Mouse (Mus musculus) intestine, postnatal 0 days (tissue): Measurements from ENCODE around the gene Tbkbp1. TPM values are rescaled to one million over a fixed set of nuclear protein-coding genes. Genes with fewer than 3 reads are reported as not detected.

Experiments
- ATAC-seq: fragments of 200-750 bp; cut with Nextera tagmentation; 2 replicates; pipeline ENCODE4 v1.8.0; 2017; ENCODE audit warnings: mild to moderate bottlenecking, moderate TSS enrichment, moderate library complexity
- H3K27ac ChIP-seq: fragments of 300-500 bp; sonication (generic); 2 replicates; pipeline ENCODE4 v1.5.1; 2014; ENCODE audit warnings: mild to moderate bottlenecking, low read depth, low read length, moderate library complexity
- H3K27me3 ChIP-seq: fragments of 300-500 bp; sonication (generic); replicated peaks from 2 replicates; pipeline ENCODE4 v1.6.1; 2014; ENCODE audit warnings: low read length, mixed read lengths; ENCODE audit not compliant: control insufficient read depth, insufficient read depth
- H3K36me3 ChIP-seq: fragments of 300-500 bp; sonication (generic); 2 replicates; pipeline ENCODE4 v1.6.1; 2014; ENCODE audit warnings: mild to moderate bottlenecking, moderate library complexity; ENCODE audit not compliant: control insufficient read depth, insufficient read depth
- H3K4me1 ChIP-seq: fragments of 300-500 bp; sonication (generic); replicated peaks from 2 replicates; pipeline ENCODE4 v1.6.1; 2014; ENCODE audit warnings: antibody characterized with exemption, low read length, mixed read lengths; ENCODE audit not compliant: control insufficient read depth, insufficient read depth
- H3K4me2 ChIP-seq: fragments of 300-500 bp; sonication (generic); replicated peaks from 2 replicates; pipeline ENCODE4 v1.6.1; 2014; ENCODE audit warnings: low read depth, mild to moderate bottlenecking, moderate library complexity
- H3K4me3 ChIP-seq: fragments of 300-500 bp; sonication (generic); 2 replicates; pipeline ENCODE4 v1.5.1; 2014; ENCODE audit warnings: low read depth, low read length
- H3K9ac ChIP-seq: fragments of 300-500 bp; sonication (generic); 2 replicates; pipeline ENCODE4 v1.6.1; 2014; ENCODE audit warnings: mild to moderate bottlenecking, low read depth, low read length
- H3K9me3 ChIP-seq: fragments of 300-500 bp; sonication (generic); 2 replicates; pipeline ENCODE4 v1.6.1; 2016; ENCODE audit warnings: mixed run types; ENCODE audit not compliant: control insufficient read depth
- CTCF ChIP-seq: sonication (generic); IDR thresholded peaks from 2 replicates; pipeline ENCODE4 v1.5.1; 2016; ENCODE audit warnings: low read depth, mild to moderate bottlenecking, control low read depth, antibody characterized with exemption, moderate library complexity
- WGBS: fragments of 180-500 bp; shearing (Covaris S2); extraction: QIAGEN DNeasy Blood & Tissue Kit; methylation state at CpG from one replicate; pipeline ENCODE4 v1.1.7; 2014; 5-methylcytosine and 5-hydroxymethylcytosine counted together
- polyA plus RNA-seq: library from polyadenylated mRNA; unstranded; fragments of >200 nt; fragmentation: Nextera tagmentation; extraction: Ambion mirVana; gene quantifications from 2 replicates; pipeline ENCODE4 v1.2.1, GENCODE M21; 2015

Tbkbp1 gene
- polyA plus RNA-seq, 1 experiment from 2014 or later, result 1.7 TPM

- Histone ChIP-seq H3K27me3 (no peaks in the 10 kb centered on the region), H3K9ac (peak overlapping the region; percentile 76), H3K4me3 (peak overlapping the region; percentile 92), H3K4me2 (peak overlapping the region; percentile 85), H3K36me3 (peaks cover 27% of the 10 kb centered on the region), H3K4me1 (no peaks in the 10 kb centered on the region; the same call in 1 of the 2 replicates), H3K9me3 (no peaks in the 10 kb centered on the region), H3K27ac (peak overlapping the region; percentile 93)
- peak; percentile 57 for ATAC-seq
- under 1% methylated on average over 60 of the region's 74 CpGs for WGBS
- peak; percentile 31 for TF ChIP-seq CTCF
These were observed 35.9 kb upstream of the Tbkbp1 start for GRCm38 (mm10) chr11:97186947-97187763.

GRCm38 (mm10) chr11:97185704-97186614 lies 34.7 kb upstream of the Tbkbp1 start:
- no peak for ATAC-seq
- no peak for TF ChIP-seq CTCF
- H3K4me2 ChIP-seq, result peak overlapping the region; percentile 85
- H3K9ac ChIP-seq, result no peak overlapping the region
- no peaks in the 10 kb centered on the region for H3K9me3 ChIP-seq
- WGBS, result 42% methylated on average over 5 of the region's 5 CpGs
- peak overlapping the region; percentile 92 for H3K4me3 ChIP-seq
- peaks cover 39% of the 10 kb centered on the region for H3K36me3 ChIP-seq
- no peaks in the 10 kb centered on the region; the same call in 1 of the 2 replicates for H3K4me1 ChIP-seq
- no peaks in the 10 kb centered on the region for H3K27me3 ChIP-seq
- no peak overlapping the region for H3K27ac ChIP-seq

GRCm38 (mm10) chr11:97184875-97185274 lies 33.6 kb upstream of the Tbkbp1 start:
- no peak for TF ChIP-seq CTCF
- ATAC-seq, result no peak
- Histone ChIP-seq H3K4me1 (no peaks in the 10 kb centered on the region; the same call in 1 of the 2 replicates), H3K27me3 (no peaks in the 10 kb centered on the region), H3K9ac (no peak overlapping the region), H3K36me3 (peaks cover 50% of the 10 kb centered on the region), H3K4me2 (no peak overlapping the region), H3K9me3 (no peaks in the 10 kb centered on the region), H3K4me3 (no peak overlapping the region), H3K27ac (no peak overlapping the region)
- WGBS, result 65% methylated on average over 5 of the region's 5 CpGs

- H3K27me3 ChIP-seq, result no peaks in the 10 kb centered on the region
- no peak overlapping the region for H3K4me3 ChIP-seq
- TF ChIP-seq CTCF, result no peak
- H3K4me1 ChIP-seq, result no peaks in the 10 kb centered on the region; the same call in 1 of the 2 replicates
- H3K36me3 ChIP-seq, result peaks cover 72% of the 10 kb centered on the region
- WGBS, result 66% methylated on average over 3 of the region's 3 CpGs
- no peak overlapping the region for H3K4me2 ChIP-seq
- no peak overlapping the region for H3K27ac ChIP-seq
- H3K9ac ChIP-seq, result no peak overlapping the region
- H3K9me3 ChIP-seq, result no peaks in the 10 kb centered on the region
- ATAC-seq, result no peak
These were observed 31.2 kb upstream of the Tbkbp1 start for GRCm38 (mm10) chr11:97182446-97182845.

GRCm38 (mm10) chr11:97181061-97181460 lies 29.8 kb upstream of the Tbkbp1 start:
- no peak overlapping the region for H3K9ac ChIP-seq
- no peak for TF ChIP-seq CTCF
- H3K27ac ChIP-seq, result 0 out of 2 replicates have a peak overlapping the region, but pooled peaks have one; percentile 15
- no peak for ATAC-seq
- H3K4me3 ChIP-seq, result no peak overlapping the region
- no peaks in the 10 kb centered on the region; the same call in 1 of the 2 replicates for H3K4me1 ChIP-seq
- peaks cover 84% of the 10 kb centered on the region for H3K36me3 ChIP-seq
- no peaks in the 10 kb centered on the region for H3K27me3 ChIP-seq
- no peaks in the 10 kb centered on the region for H3K9me3 ChIP-seq
- 60% methylated on average over 5 of the region's 5 CpGs for WGBS
- H3K4me2 ChIP-seq, result no peak overlapping the region

- Histone ChIP-seq H3K4me2 (no peak overlapping the region), H3K36me3 (peaks cover 95% of the 10 kb centered on the region), H3K9me3 (no peaks in the 10 kb centered on the region), H3K4me1 (no peaks in the 10 kb centered on the region), H3K27me3 (no peaks in the 10 kb centered on the region), H3K4me3 (no peak overlapping the region), H3K9ac (no peak overlapping the region), H3K27ac (no peak overlapping the region)
- WGBS, result 94% methylated on average over 2 of the region's 2 CpGs
- TF ChIP-seq CTCF, result no peak
- no peak for ATAC-seq
These were observed 26.9 kb upstream of the Tbkbp1 start for GRCm38 (mm10) chr11:97178198-97178597.
